Mouse (Mus musculus) cerebellum, adult 8-10 months (tissue): ENCODE data around the gene Vmn1r167.
"Not testable (repeated sequence)": the region's sequence is repeated elsewhere in the genome, so short reads cannot be mapped to it uniquely, and the experiment has no call there.

Experiments
- DNase-seq: peaks from one replicate; pipeline ENCODE4 v3.0.0; 2022

Vmn1r167 gene

DNA sequence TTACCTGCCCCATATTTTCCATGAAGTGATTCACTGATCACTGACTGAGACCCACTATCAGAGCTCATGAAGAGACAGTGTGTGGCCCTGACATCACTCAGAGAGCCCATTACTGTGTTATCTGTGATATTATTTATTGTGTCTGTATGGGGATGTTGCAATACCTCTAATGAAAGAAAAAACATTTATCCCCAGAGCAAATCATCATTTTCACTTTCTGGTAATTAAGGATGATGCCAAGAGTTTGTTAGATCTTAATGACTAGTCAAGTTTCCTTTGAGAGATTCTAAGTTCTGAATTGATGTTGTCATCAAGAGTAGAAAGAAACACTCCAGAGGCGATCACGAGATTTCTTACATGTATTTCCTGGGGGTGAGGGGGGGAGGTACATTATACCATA is at the start of gene Vmn1r167:
TSS of gene Vmn1r167 (minus strand) at position 101 of the 400 bp plus-strand sequence.
- DNase-seq = not testable (repeated sequence)

- DNase-seq = not testable (repeated sequence)
These were observed 32.4 kb upstream of the Vmn1r167 start, which contains the start of gene Vmn1r168 for GRCm38 (mm10) chr7:23539432-23539831. Gene Vmn1r168, plus strand, starts transcription at chr7:23539732.

GRCm38 (mm10) chr7:23472886-23473285 is 34.1 kb downstream of the Vmn1r167 start:
- DNase-seq = not testable (repeated sequence)

GRCm38 (mm10) chr7:23470832-23471231 is 36.2 kb downstream of the Vmn1r167 start:
- not testable (repeated sequence) for DNase-seq

- DNase-seq = not testable (repeated sequence)
These were observed 36.8 kb downstream of the Vmn1r167 start for GRCm38 (mm10) chr7:23470201-23470600.
